Mouse (Mus musculus) neural tube, embryonic 15.5 days (tissue): ENCODE results near the gene Gpr146. TPM values are rescaled to one million over a fixed set of nuclear protein-coding genes. Genes with fewer than 3 reads are reported as not detected.

ENCODE experiments used
- ATAC-seq: fragments of 200-750 bp; cut with Nextera tagmentation; 2 replicates; pipeline ENCODE4 v1.8.0; 2017; ENCODE audit warnings: mild to moderate bottlenecking, moderate TSS enrichment, moderate library complexity; ENCODE audit not compliant: low FRiP score
- H3K27ac ChIP-seq: fragments of 300-500 bp; sonication (generic); replicated peaks from 2 replicates; pipeline ENCODE4 v1.5.1; 2015; ENCODE audit warnings: mild to moderate bottlenecking, inconsistent platforms
- H3K27me3 ChIP-seq: fragments of 300-500 bp; sonication (generic); replicated peaks from 2 replicates; pipeline ENCODE4 v1.6.1; 2015; ENCODE audit warnings: inconsistent platforms
- H3K36me3 ChIP-seq: fragments of 300-500 bp; sonication (generic); 2 replicates; pipeline ENCODE4 v1.6.1; 2015; ENCODE audit warnings: inconsistent platforms
- H3K4me1 ChIP-seq: fragments of 300-500 bp; sonication (generic); 2 replicates; pipeline ENCODE4 v1.6.1; 2015; ENCODE audit warnings: inconsistent platforms
- H3K4me2 ChIP-seq: fragments of 300-500 bp; sonication (generic); 2 replicates; pipeline ENCODE4 v1.6.1; 2015; ENCODE audit warnings: inconsistent platforms, mild to moderate bottlenecking, moderate library complexity
- H3K4me3 ChIP-seq: fragments of 300-500 bp; sonication (generic); replicated peaks from 2 replicates; pipeline ENCODE4 v1.5.1; 2015; ENCODE audit warnings: mild to moderate bottlenecking, inconsistent platforms
- H3K9ac ChIP-seq: fragments of 300-500 bp; sonication (generic); replicated peaks from 2 replicates; pipeline ENCODE4 v1.6.1; 2015; ENCODE audit warnings: mild to moderate bottlenecking, inconsistent platforms
- H3K9me3 ChIP-seq: fragments of 300-500 bp; sonication (generic); replicated peaks from 2 replicates; pipeline ENCODE4 v1.6.1; 2016; ENCODE audit warnings: inconsistent platforms
- WGBS: fragments of 180-500 bp; shearing (Covaris S2); methylation state at CpG from one replicate; pipeline ENCODE4 v1.1.7; 2015; ENCODE audit warnings: mixed read lengths; 5-methylcytosine and 5-hydroxymethylcytosine counted together
- polyA plus RNA-seq: library from polyadenylated mRNA; unstranded; fragments of >200 nt; fragmentation: Nextera tagmentation; extraction: Ambion mirVana; gene quantifications from 2 replicates; pipeline ENCODE4 v1.2.1, GENCODE M21; 2015

Gpr146 gene
- polyA plus RNA-seq, 1 experiment from 2014 or later, result 3.0 TPM

DNA sequence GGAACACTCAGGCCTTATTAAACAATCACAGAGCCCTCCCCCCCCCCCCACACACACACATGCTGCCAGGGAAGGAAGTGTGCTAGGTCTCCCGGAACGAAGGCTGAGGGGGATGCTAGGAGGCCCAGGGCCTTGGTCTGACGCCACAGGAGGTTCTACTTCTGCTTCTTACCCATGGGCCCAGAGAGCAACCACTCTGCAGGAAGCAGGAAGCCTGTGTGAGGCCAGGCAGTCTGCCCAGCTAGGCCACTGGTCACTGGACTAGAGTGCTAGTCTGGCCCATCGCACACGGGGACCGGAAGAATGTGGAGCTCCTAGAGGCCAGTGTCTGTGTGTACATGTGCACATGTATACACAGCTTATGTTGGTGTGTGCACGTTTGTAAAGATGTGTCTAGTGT, 31.0 kb downstream of the Gpr146 start:
- no peak for ATAC-seq
- H3K4me2 ChIP-seq, result no peak overlapping the region
- peaks cover 21% of the 10 kb centered on the region for H3K4me1 ChIP-seq
- no peaks in the 10 kb centered on the region for H3K9me3 ChIP-seq
- H3K9ac ChIP-seq, result no peak overlapping the region
- 91% methylated on average over 7 of the region's 7 CpGs for WGBS
- H3K4me3 ChIP-seq, result no peak overlapping the region
- no peaks in the 10 kb centered on the region for H3K27me3 ChIP-seq
- no peak overlapping the region for H3K27ac ChIP-seq
- H3K36me3 ChIP-seq, result no peaks in the 10 kb centered on the region

GRCm38 (mm10) chr5:139409412-139409811, 31.9 kb downstream of the Gpr146 start:
- H3K9me3 ChIP-seq, result no peaks in the 10 kb centered on the region
- no peak for ATAC-seq
- no peaks in the 10 kb centered on the region for H3K27me3 ChIP-seq
- 80% methylated on average over 12 of the region's 12 CpGs for WGBS
- no peak overlapping the region for H3K4me3 ChIP-seq
- H3K36me3 ChIP-seq, result no peaks in the 10 kb centered on the region
- H3K4me2 ChIP-seq, result no peak overlapping the region
- H3K27ac ChIP-seq, result no peak overlapping the region
- H3K4me1 ChIP-seq, result peaks cover 27% of the 10 kb centered on the region
- H3K9ac ChIP-seq, result no peak overlapping the region

DNA sequence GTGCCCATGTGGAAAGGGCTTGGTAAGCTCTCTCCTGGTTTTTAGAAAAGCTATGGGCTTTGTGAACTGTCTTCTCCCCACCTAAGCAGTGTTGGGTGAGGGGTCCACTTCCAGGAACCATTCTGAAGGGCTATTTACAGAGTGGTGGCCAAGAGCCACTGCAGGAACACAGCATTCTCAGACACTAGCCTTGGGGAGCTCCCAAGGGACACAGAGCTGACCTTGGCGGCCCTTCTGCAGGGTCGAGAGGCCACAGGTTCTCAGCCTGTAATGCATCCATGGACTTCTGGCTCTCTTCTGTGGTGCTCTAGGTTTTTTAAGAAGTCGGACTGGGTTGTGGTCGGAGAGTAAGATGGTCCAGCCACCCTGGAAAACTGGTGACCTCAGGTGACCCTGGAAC, 32.6 kb downstream of the Gpr146 start:
- H3K9me3 ChIP-seq, result no peaks in the 10 kb centered on the region
- no peak for ATAC-seq
- no peaks in the 10 kb centered on the region for H3K27me3 ChIP-seq
- H3K4me1 ChIP-seq, result peaks cover 27% of the 10 kb centered on the region
- 94% methylated on average over 4 of the region's 4 CpGs for WGBS
- H3K4me3 ChIP-seq, result no peak overlapping the region
- no peaks in the 10 kb centered on the region for H3K36me3 ChIP-seq
- no peak overlapping the region for H3K4me2 ChIP-seq
- H3K27ac ChIP-seq, result no peak overlapping the region
- no peak overlapping the region for H3K9ac ChIP-seq

DNA sequence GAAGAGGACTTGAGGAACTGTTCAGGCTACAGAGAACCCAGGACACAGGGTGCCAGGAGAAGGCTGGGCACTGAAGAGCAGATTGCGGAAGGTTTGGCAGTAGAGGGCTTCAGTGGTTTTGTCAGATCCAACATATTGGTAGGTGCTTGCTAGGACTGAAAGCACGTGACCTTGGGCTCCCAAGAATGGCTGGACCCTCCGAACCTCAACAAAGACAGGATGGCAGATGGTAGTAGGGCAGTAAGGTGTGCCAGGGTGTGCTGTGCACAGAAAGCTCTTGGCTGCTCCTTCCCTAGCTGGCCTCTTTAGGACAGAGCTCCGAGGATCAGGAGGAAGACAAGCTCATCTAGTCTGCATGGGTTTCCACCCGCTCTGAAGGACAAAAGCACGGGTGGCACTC, 33.6 kb downstream of the Gpr146 start:
- no peak for ATAC-seq
- no peak overlapping the region for H3K27ac ChIP-seq
- no peaks in the 10 kb centered on the region for H3K27me3 ChIP-seq
- H3K4me3 ChIP-seq, result no peak overlapping the region
- H3K4me1 ChIP-seq, result peaks cover 18% of the 10 kb centered on the region
- H3K9ac ChIP-seq, result no peak overlapping the region
- H3K36me3 ChIP-seq, result no peaks in the 10 kb centered on the region
- no peak overlapping the region for H3K4me2 ChIP-seq
- no peaks in the 10 kb centered on the region for H3K9me3 ChIP-seq
- WGBS, result 94% methylated on average over 6 of the region's 6 CpGs

- H3K27me3 ChIP-seq, result no peaks in the 10 kb centered on the region
- no peak overlapping the region for H3K27ac ChIP-seq
- peaks cover 18% of the 10 kb centered on the region for H3K4me1 ChIP-seq
- H3K36me3 ChIP-seq, result no peaks in the 10 kb centered on the region
- ATAC-seq, result no peak
- no peaks in the 10 kb centered on the region for H3K9me3 ChIP-seq
- no peak overlapping the region for H3K4me2 ChIP-seq
- H3K4me3 ChIP-seq, result no peak overlapping the region
- 59% methylated on average over 15 of the region's 15 CpGs for WGBS
- no peak overlapping the region for H3K9ac ChIP-seq
Measured at GRCm38 (mm10) chr5:139411665-139412314, 34.3 kb downstream of the Gpr146 start.

DNA sequence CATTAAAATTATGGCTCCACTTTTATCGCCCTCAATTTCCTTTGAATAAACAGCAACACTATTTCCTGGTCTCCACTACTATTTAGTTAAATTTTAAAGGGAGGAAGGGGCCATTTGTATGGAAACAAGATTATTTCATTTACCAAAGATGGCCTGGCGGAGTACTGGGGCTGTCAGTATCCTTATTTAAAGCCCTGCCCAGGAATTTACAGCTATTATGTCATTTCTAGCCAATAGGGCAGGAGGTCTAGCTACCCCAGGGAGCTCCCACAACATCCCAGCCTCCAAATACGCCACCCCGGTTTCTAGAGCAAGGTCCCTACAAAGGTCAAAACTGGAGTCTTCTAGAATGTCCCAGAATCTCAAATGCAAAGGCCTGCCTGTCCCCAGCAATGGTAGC, 36.0 kb downstream of the Gpr146 start:
- H3K9ac ChIP-seq, result no peak overlapping the region
- H3K36me3 ChIP-seq, result no peaks in the 10 kb centered on the region
- no peaks in the 10 kb centered on the region for H3K9me3 ChIP-seq
- no peak overlapping the region for H3K4me2 ChIP-seq
- WGBS, result 56% methylated on average over 4 of the region's 4 CpGs
- peaks cover 15% of the 10 kb centered on the region for H3K4me1 ChIP-seq
- 0 out of 2 replicates have a peak overlapping the region, but pooled peaks have one; percentile 5 for H3K27ac ChIP-seq
- H3K4me3 ChIP-seq, result no peak overlapping the region
- ATAC-seq, result no peak
- no peaks in the 10 kb centered on the region for H3K27me3 ChIP-seq

- Histone ChIP-seq H3K27me3 (no peaks in the 10 kb centered on the region), H3K27ac (no peak overlapping the region), H3K36me3 (no peaks in the 10 kb centered on the region), H3K4me1 (peaks cover 25% of the 10 kb centered on the region), H3K9me3 (no peaks in the 10 kb centered on the region), H3K9ac (no peak overlapping the region), H3K4me3 (no peak overlapping the region), H3K4me2 (no peak overlapping the region)
- 94% methylated on average over 5 of the region's 5 CpGs for WGBS
- ATAC-seq, result no peak
Measured at GRCm38 (mm10) chr5:139415001-139415400, 37.5 kb downstream of the Gpr146 start.

GRCm38 (mm10) chr5:139416942-139417341, 39.4 kb downstream of the Gpr146 start:
- 95% methylated on average over 4 of the region's 4 CpGs for WGBS

DNA sequence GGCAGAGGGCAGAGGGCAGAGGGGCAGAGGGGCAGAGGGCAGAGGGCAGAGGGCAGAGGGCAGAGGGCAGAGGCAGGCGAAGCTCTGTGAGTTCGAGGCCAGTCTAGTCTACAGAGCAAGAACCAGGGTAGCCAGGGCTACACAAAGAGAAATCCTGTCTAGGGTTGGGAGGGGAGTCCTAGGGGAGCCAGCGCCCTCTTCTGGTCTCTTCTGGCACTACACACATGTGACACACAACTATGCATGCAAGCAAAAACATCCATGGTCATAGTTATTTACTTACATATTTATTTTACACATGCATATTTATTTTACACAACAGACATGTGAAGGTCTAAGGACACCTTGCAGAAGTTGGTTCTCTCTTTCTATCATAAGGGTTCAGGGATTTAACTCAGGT, 40.0 kb downstream of the Gpr146 start:
- Histone ChIP-seq H3K9ac (no peak overlapping the region), H3K27ac (no peak overlapping the region), H3K36me3 (no peaks in the 10 kb centered on the region), H3K4me1 (peaks cover 35% of the 10 kb centered on the region), H3K4me3 (no peak overlapping the region), H3K4me2 (no peak overlapping the region), H3K27me3 (no peaks in the 10 kb centered on the region), H3K9me3 (no peaks in the 10 kb centered on the region)
- 92% methylated on average over 3 of the region's 3 CpGs for WGBS
- no peak for ATAC-seq

More at GRCm38 (mm10) chr5:139416942-139417341, 39.4 kb downstream of the Gpr146 start:
- H3K27me3 ChIP-seq, result no peaks in the 10 kb centered on the region
- no peak for ATAC-seq
- H3K9me3 ChIP-seq, result no peaks in the 10 kb centered on the region
- no peak overlapping the region for H3K27ac ChIP-seq
- no peak overlapping the region for H3K4me3 ChIP-seq
- H3K4me2 ChIP-seq, result no peak overlapping the region
- no peaks in the 10 kb centered on the region for H3K36me3 ChIP-seq
- H3K9ac ChIP-seq, result no peak overlapping the region
- peaks cover 30% of the 10 kb centered on the region for H3K4me1 ChIP-seq

- no peaks in the 10 kb centered on the region for H3K36me3 ChIP-seq
Measured at GRCm38 (mm10) chr5:139418110-139418509, 40.6 kb downstream of the Gpr146 start.

DNA sequence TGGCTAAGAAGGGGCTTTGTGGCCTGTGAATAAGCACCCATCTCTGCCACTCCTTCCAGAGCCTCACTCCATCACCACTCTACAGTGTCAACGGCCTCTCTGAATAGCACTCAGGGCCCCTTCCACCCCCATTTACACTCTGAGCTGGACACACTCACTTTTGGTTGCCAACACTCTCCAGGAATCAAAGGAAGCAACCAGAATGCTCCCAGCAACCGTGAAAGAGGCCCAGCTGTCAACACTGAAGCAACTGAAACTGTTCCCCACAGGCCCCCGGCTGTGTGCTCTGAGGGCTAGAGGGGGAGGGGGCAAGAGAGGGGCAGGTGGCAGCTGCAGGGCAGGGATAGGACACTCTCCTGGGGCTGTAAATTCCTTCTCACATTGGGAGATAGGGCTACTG, 41.1 kb downstream of the Gpr146 start:
- WGBS, result 9% methylated on average over 3 of the region's 3 CpGs
- Histone ChIP-seq H3K4me2 (no peak overlapping the region), H3K9ac (no peak overlapping the region)

More at GRCm38 (mm10) chr5:139418110-139418509, 40.6 kb downstream of the Gpr146 start:
- H3K9ac ChIP-seq, result no peak overlapping the region
- no peak overlapping the region for H3K4me3 ChIP-seq
- peaks cover 40% of the 10 kb centered on the region for H3K4me1 ChIP-seq
- no peaks in the 10 kb centered on the region for H3K9me3 ChIP-seq
- no peak overlapping the region for H3K4me2 ChIP-seq
- ATAC-seq, result no peak
- no peaks in the 10 kb centered on the region for H3K27me3 ChIP-seq
- peak overlapping the region; percentile 66 for H3K27ac ChIP-seq
- WGBS, result 26% methylated on average over 2 of the region's 2 CpGs

GRCm38 (mm10) chr5:139423026-139423865, 45.7 kb downstream of the Gpr146 start, which contains the start of gene Gper1:
TSS of gene Gper1 (plus strand) at chr5:139423151.
- no peak within 1 kb of the TSS for H3K27ac ChIP-seq
- WGBS, result 45% methylated on average over 21 of the region's 21 CpGs
- H3K4me3 ChIP-seq, result peak within 1 kb of the TSS; percentile 28
- no peak for ATAC-seq
- H3K4me1 ChIP-seq, result peaks cover 48% of the 10 kb centered on the region
- no peaks in the 10 kb centered on the region for H3K36me3 ChIP-seq
- no peaks in the 10 kb centered on the region for H3K27me3 ChIP-seq
- peak within 1 kb of the TSS; percentile 40 for H3K4me2 ChIP-seq
- H3K9ac ChIP-seq, result 0 out of 2 replicates have a peak within 1 kb of the TSS, but pooled peaks have one; percentile 8
- no peaks in the 10 kb centered on the region for H3K9me3 ChIP-seq

More for the DNA sequence above, 41.1 kb downstream of the Gpr146 start:
- Histone ChIP-seq H3K9me3 (no peaks in the 10 kb centered on the region), H3K4me3 (no peak overlapping the region), H3K36me3 (no peaks in the 10 kb centered on the region), H3K4me1 (peaks cover 39% of the 10 kb centered on the region), H3K27me3 (no peaks in the 10 kb centered on the region), H3K27ac (peak overlapping the region; percentile 66)
- peak; percentile 39; the same call in 1 of the 2 replicates for ATAC-seq
